Mouse (Mus musculus): Measurements from ENCODE around the gene Gatad2a. TPM values are rescaled to one million over a fixed set of nuclear protein-coding genes. Genes with fewer than 3 reads are reported as not detected.

The Gatad2a gene
- total RNA-seq, 1 experiment from 2014 or later: 52.6 TPM

Other genes with a start within 250 kb of the Gatad2a start
- 8.8 and 11.2 TPM in 2 replicates for gene Zfp963, start 246.4 kb downstream of the Gatad2a start, total RNA-seq (2017)
- not detected in 2 replicates for gene Gm20422, start 221.5 kb downstream of the Gatad2a start, total RNA-seq (2017)
- 22.3 and 24.7 TPM in 2 replicates for gene Atp13a1, start 205.2 kb downstream of the Gatad2a start, total RNA-seq (2017)
- 54.3 and 55.7 TPM in 2 replicates for gene Zfp866, start 205.2 kb downstream of the Gatad2a start, total RNA-seq (2017)
- gene Gmip, start 187.7 kb downstream of the Gatad2a start, total RNA-seq (2017): 265 and 326 TPM in 2 replicates
- 3.7 and 4.7 TPM in 2 replicates for gene Lpar2, start 174.0 kb downstream of the Gatad2a start, total RNA-seq (2017)
- 5.8 and 9.8 TPM in 2 replicates for gene Pbx4, start 163.9 kb downstream of the Gatad2a start, total RNA-seq (2017)
- gene Cilp2, start 108.7 kb downstream of the Gatad2a start, total RNA-seq (2017): not detected in 2 replicates
- gene Tssk6, start 94.2 kb downstream of the Gatad2a start, total RNA-seq (2017): 0.93 and 1.7 TPM in 2 replicates
- gene Ndufa13, start 93.8 kb downstream of the Gatad2a start, total RNA-seq (2017): 55.9 and 58.3 TPM in 2 replicates
- gene Yjefn3, start 93.7 kb downstream of the Gatad2a start, total RNA-seq (2017): 0.61 TPM in 1 of 2 replicates, not detected in the other
- gene Mau2, start 46.4 kb upstream of the Gatad2a start, total RNA-seq (2017): 104 and 111 TPM in 2 replicates
- 46.8 and 51.9 TPM in 2 replicates for gene Sugp1, start 46.4 kb upstream of the Gatad2a start, total RNA-seq (2017)
- gene Tm6sf2, start 76.5 kb upstream of the Gatad2a start, total RNA-seq (2017): 0.74 and 0.93 TPM in 2 replicates
- not detected in 2 replicates for gene Hapln4, start 87.1 kb upstream of the Gatad2a start, total RNA-seq (2017)
- gene Ncan, start 124.5 kb upstream of the Gatad2a start, total RNA-seq (2017): not detected in 2 replicates
- gene Nr2c2ap, start 134.9 kb upstream of the Gatad2a start, total RNA-seq (2017): 4.7 and 5.2 TPM in 2 replicates
- gene Rfxank, start 142.8 kb upstream of the Gatad2a start, total RNA-seq (2017): 17.1 and 18.7 TPM in 2 replicates
- gene Borcs8, start 143.1 kb upstream of the Gatad2a start, total RNA-seq (2017): 55.7 and 63.4 TPM in 2 replicates
- 0.70 and 0.86 TPM in 2 replicates for gene Mef2b, start 143.3 kb upstream of the Gatad2a start, total RNA-seq (2017)
- 6.8 and 15.2 TPM in 2 replicates for gene Tmem161a, start 176.0 kb upstream of the Gatad2a start, total RNA-seq (2017)
- gene Slc25a42, start 215.9 kb upstream of the Gatad2a start, total RNA-seq (2017): 3.2 and 5.0 TPM in 2 replicates
- 39.7 and 43.2 TPM in 2 replicates for gene Sugp2, start 237.8 kb upstream of the Gatad2a start, total RNA-seq (2017)
- gene Armc6, start 238.1 kb upstream of the Gatad2a start, total RNA-seq (2017): 5.8 and 6.9 TPM in 2 replicates

All from neutrophil, adult 5-6 weeks (primary cell).